Mouse (Mus musculus) midbrain, embryonic 12.5 days (tissue): Measurements from ENCODE around the gene Atp6v1c2. TPM values are rescaled to one million over a fixed set of nuclear protein-coding genes. Genes with fewer than 3 reads are reported as not detected.

Experiments used
- ATAC-seq: fragments of 200-750 bp; cut with Nextera tagmentation; 2 replicates; pipeline ENCODE4 v1.8.0; 2017; ENCODE audit warnings: low read depth, moderate TSS enrichment, moderate library complexity; ENCODE audit not compliant: low FRiP score
- H3K27ac ChIP-seq: fragments of 300-500 bp; sonication (generic); replicated peaks from 2 replicates; pipeline ENCODE4 v1.5.1; 2016; ENCODE audit warnings: mild to moderate bottlenecking
- H3K27me3 ChIP-seq: fragments of 300-500 bp; sonication (generic); 2 replicates; pipeline ENCODE4 v1.6.1; 2016; ENCODE audit warnings: mild to moderate bottlenecking
- H3K36me3 ChIP-seq: fragments of 300-500 bp; sonication (generic); 2 replicates; pipeline ENCODE4 v1.6.1; 2016
- H3K4me1 ChIP-seq: fragments of 300-500 bp; sonication (generic); 2 replicates; pipeline ENCODE4 v1.6.1; 2016
- H3K4me2 ChIP-seq: fragments of 300-500 bp; sonication (generic); replicated peaks from 2 replicates; pipeline ENCODE4 v1.6.1; 2016; ENCODE audit warnings: mild to moderate bottlenecking, moderate library complexity
- H3K4me3 ChIP-seq: fragments of 300-500 bp; sonication (generic); 2 replicates; pipeline ENCODE4 v1.5.1; 2016; ENCODE audit warnings: mild to moderate bottlenecking
- H3K9ac ChIP-seq: fragments of 300-500 bp; sonication (generic); replicated peaks from 2 replicates; pipeline ENCODE4 v1.6.1; 2016; ENCODE audit warnings: mild to moderate bottlenecking, moderate library complexity
- H3K9me3 ChIP-seq: fragments of 300-500 bp; sonication (generic); 2 replicates; pipeline ENCODE4 v1.6.1; 2016; ENCODE audit warnings: mild to moderate bottlenecking
- WGBS: fragments of 180-500 bp; shearing (Covaris S2); methylation state at CpG from one replicate; pipeline ENCODE4 v1.1.7; 2016; 5-methylcytosine and 5-hydroxymethylcytosine counted together
- polyA plus RNA-seq: library from polyadenylated mRNA; unstranded; fragments of >200 nt; fragmentation: Nextera tagmentation; extraction: Ambion mirVana; gene quantifications from 2 replicates; pipeline ENCODE4 v1.2.1, GENCODE M21; 2016

The Atp6v1c2 gene
- polyA plus RNA-seq, 1 experiment from 2014 or later, result 0.55 TPM

DNA sequence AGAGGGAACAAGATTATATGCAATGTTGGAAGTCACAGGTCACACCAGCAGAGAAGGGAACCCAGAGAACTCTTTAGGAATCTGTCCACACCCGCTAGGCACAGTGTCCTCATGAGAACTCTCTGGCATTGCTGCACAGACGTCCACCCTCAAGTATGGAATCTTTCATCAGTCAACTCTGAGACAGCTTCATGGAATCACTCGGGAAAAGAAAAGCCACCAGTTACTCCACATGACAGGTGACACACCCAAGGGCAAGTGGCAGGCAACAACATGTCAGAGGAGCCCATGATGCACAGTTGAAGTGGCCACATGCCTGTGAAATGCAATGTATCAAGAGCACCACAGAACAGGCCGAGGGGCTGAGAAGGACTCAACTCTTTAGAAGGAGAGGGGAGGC is 11.2 kb downstream of the Atp6v1c2 start:
- whole genome bisulfite sequencing, result 78% methylated on average over 4 of the region's 4 CpGs
- ATAC-seq, result no peak
- no peaks in the 10 kb centered on the region for H3K9me3 ChIP-seq
- H3K36me3 ChIP-seq, result no peaks in the 10 kb centered on the region
- no peak overlapping the region for H3K9ac ChIP-seq
- H3K4me3 ChIP-seq, result no peak overlapping the region
- H3K27ac ChIP-seq, result no peak overlapping the region
- H3K4me1 ChIP-seq, result no peaks in the 10 kb centered on the region
- no peak overlapping the region for H3K4me2 ChIP-seq
- H3K27me3 ChIP-seq, result peaks cover 3% of the 10 kb centered on the region

DNA sequence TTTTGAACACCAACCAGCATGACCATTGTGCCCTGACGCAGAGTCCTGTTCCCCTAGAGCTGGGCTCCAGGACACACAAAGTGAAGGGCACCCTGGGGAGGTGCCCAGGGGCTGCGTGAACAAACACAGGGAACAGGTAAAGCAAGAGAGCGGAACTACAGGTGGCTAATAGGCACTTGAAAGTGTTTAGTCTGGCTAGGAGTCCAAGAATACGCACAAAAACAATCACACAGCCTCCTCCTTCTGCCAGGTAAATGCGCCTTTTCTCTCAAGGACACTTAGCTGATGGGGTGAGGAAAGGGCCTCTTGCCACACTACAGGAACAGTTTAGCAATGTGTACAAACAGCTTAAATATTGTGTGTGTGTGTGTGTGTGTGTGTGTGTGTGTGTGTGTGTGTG is 13.1 kb downstream of the Atp6v1c2 start:
- H3K4me1 ChIP-seq, result no peaks in the 10 kb centered on the region
- ATAC-seq, result no peak
- no peak overlapping the region for H3K27ac ChIP-seq
- H3K4me2 ChIP-seq, result no peak overlapping the region
- H3K27me3 ChIP-seq, result no peaks in the 10 kb centered on the region
- H3K36me3 ChIP-seq, result no peaks in the 10 kb centered on the region
- no peaks in the 10 kb centered on the region for H3K9me3 ChIP-seq
- H3K4me3 ChIP-seq, result no peak overlapping the region
- no peak overlapping the region for H3K9ac ChIP-seq
- 85% methylated on average over 5 of the region's 5 CpGs for WGBS

GRCm38 (mm10) chr12:17310852-17311839 is 18.0 kb downstream of the Atp6v1c2 start:
- no peak for ATAC-seq
- Histone ChIP-seq H3K4me2 (no peak overlapping the region), H3K9me3 (no peaks in the 10 kb centered on the region), H3K36me3 (no peaks in the 10 kb centered on the region), H3K27me3 (no peaks in the 10 kb centered on the region), H3K27ac (no peak overlapping the region), H3K9ac (no peak overlapping the region), H3K4me3 (no peak overlapping the region), H3K4me1 (no peaks in the 10 kb centered on the region)
- WGBS, result 47% methylated on average over 16 of the region's 16 CpGs

GRCm38 (mm10) chr12:17308246-17308645 is 20.9 kb downstream of the Atp6v1c2 start:
- Histone ChIP-seq H3K36me3 (no peaks in the 10 kb centered on the region), H3K9ac (no peak overlapping the region), H3K4me1 (no peaks in the 10 kb centered on the region), H3K27ac (no peak overlapping the region), H3K4me2 (no peak overlapping the region), H3K9me3 (no peaks in the 10 kb centered on the region), H3K4me3 (no peak overlapping the region), H3K27me3 (no peaks in the 10 kb centered on the region)
- WGBS, result 45% methylated on average over 4 of the region's 4 CpGs
- no peak for ATAC-seq

DNA sequence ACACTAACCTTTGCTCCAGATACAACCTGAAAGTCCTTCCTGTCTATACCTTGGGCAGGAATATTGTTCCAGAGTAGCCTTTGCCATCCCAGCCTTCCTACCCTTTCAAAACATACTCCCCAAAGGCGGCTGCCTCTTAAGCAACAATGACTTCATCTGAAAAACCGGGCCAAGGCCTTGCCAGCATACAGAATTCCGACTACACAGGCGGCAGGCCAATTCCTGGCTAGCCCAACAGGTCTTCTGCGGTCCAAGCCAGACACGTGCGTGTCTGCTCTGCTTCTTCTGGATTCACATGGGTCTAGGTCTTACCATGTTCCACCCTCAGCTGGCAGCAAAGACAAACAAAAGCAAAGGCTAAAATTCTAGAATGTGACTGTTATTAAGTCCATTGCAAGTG is 23.7 kb downstream of the Atp6v1c2 start:
- Histone ChIP-seq H3K4me1 (no peaks in the 10 kb centered on the region), H3K9me3 (no peaks in the 10 kb centered on the region), H3K9ac (no peak overlapping the region), H3K4me3 (no peak overlapping the region), H3K27me3 (no peaks in the 10 kb centered on the region), H3K36me3 (no peaks in the 10 kb centered on the region), H3K4me2 (no peak overlapping the region), H3K27ac (no peak overlapping the region)
- no peak for ATAC-seq
- WGBS, result 86% methylated on average over 7 of the region's 7 CpGs

GRCm38 (mm10) chr12:17299902-17300301 is 29.3 kb downstream of the Atp6v1c2 start:
- H3K4me1 ChIP-seq, result no peaks in the 10 kb centered on the region
- no peak for ATAC-seq
- H3K9me3 ChIP-seq, result no peaks in the 10 kb centered on the region
- 96% methylated on average over 1 of the region's 1 CpGs for WGBS
- no peak overlapping the region for H3K27ac ChIP-seq
- H3K4me3 ChIP-seq, result no peak overlapping the region
- no peaks in the 10 kb centered on the region for H3K36me3 ChIP-seq
- no peak overlapping the region for H3K9ac ChIP-seq
- H3K27me3 ChIP-seq, result no peaks in the 10 kb centered on the region
- no peak overlapping the region for H3K4me2 ChIP-seq

DNA sequence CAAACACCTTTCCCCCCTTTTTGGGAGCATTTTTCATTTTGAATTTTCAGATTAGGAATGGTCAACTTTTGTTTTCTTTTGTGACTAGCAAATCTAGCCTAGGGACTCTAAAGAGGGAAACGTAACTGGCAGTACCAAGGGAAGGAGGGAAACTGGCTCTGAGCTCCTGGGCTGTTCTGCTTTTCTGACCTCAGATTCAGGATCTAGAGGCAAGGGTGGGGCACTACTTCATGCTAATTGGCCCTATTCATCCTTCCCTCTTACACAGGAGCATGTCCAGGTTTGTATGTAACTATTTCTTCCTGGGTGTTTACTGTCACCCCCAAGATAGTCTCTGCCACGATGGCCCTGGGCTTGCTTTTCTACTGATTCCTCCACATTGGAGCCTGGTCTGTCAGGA is 32.3 kb downstream of the Atp6v1c2 start:
- Histone ChIP-seq H3K9ac (no peak overlapping the region), H3K4me3 (no peak overlapping the region), H3K27ac (no peak overlapping the region), H3K27me3 (no peaks in the 10 kb centered on the region), H3K4me2 (no peak overlapping the region), H3K4me1 (no peaks in the 10 kb centered on the region), H3K9me3 (no peaks in the 10 kb centered on the region), H3K36me3 (no peaks in the 10 kb centered on the region)
- 83% methylated on average over 2 of the region's 2 CpGs for WGBS
- no peak for ATAC-seq

- WGBS, result 73% methylated on average over 4 of the region's 4 CpGs
- ATAC-seq, result no peak
Observed at GRCm38 (mm10) chr12:17290569-17290968, 38.6 kb downstream of the Atp6v1c2 start.

GRCm38 (mm10) chr12:17289913-17290312 is 39.2 kb downstream of the Atp6v1c2 start:
- Histone ChIP-seq H3K4me2 (no peak overlapping the region), H3K9me3 (no peaks in the 10 kb centered on the region), H3K9ac (no peak overlapping the region), H3K27ac (no peak overlapping the region), H3K27me3 (no peaks in the 10 kb centered on the region), H3K4me1 (no peaks in the 10 kb centered on the region), H3K4me3 (no peak overlapping the region), H3K36me3 (peaks cover 10% of the 10 kb centered on the region)
- ATAC-seq, result no peak
- WGBS, result 91% methylated on average over 2 of the region's 2 CpGs

More at GRCm38 (mm10) chr12:17290569-17290968, 38.6 kb downstream of the Atp6v1c2 start:
- Histone ChIP-seq H3K27ac (no peak overlapping the region), H3K9ac (no peak overlapping the region), H3K27me3 (no peaks in the 10 kb centered on the region), H3K9me3 (no peaks in the 10 kb centered on the region), H3K4me1 (no peaks in the 10 kb centered on the region), H3K36me3 (peaks cover 6% of the 10 kb centered on the region; the same call in 1 of the 2 replicates), H3K4me3 (no peak overlapping the region), H3K4me2 (no peak overlapping the region)

DNA sequence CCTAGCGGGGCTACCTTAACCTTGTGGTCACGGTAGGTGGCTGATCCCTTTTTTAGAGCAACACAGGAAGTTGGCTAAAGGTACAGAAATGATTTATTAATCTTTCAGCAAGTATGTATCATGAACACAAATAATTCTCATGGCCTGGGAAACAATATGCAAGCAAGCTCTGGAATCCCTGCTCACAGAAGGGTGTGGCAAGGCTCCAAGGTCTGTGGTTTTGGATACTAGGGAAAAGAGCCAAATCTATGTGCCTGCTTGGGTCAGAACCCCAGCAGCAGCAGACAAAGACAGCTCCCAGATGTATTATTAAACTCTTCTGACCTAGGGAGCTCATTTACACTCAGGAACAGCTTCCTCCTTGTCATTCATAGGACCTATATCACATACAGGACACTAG is 40.1 kb downstream of the Atp6v1c2 start:
- ATAC-seq, result no peak
- Histone ChIP-seq H3K4me1 (no peaks in the 10 kb centered on the region), H3K27me3 (no peaks in the 10 kb centered on the region), H3K27ac (no peak overlapping the region), H3K36me3 (peaks cover 19% of the 10 kb centered on the region), H3K9me3 (no peaks in the 10 kb centered on the region), H3K4me3 (no peak overlapping the region), H3K9ac (no peak overlapping the region), H3K4me2 (no peak overlapping the region)
- 82% methylated on average over 2 of the region's 2 CpGs for WGBS

DNA sequence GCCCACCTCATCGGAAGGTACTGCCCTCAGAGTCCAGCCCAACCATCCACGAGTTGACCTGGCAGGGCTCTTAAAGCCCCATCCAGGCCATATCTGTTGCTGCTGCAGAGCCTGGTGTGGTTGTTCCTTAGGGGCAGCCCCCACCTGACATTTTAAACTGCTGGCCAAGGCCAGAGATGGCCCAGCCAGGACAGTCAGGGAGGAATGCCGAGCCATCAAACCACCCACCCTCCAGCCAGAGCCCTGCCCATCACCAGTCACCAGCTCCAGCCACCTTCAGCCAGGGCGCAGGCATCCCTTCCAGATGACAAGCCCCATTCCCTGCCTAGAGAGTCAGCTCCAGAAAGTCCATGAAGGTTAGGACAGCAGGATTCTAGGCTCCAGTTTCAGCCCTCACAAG is 40.7 kb downstream of the Atp6v1c2 start:
- no peak for ATAC-seq
- Histone ChIP-seq H3K27ac (no peak overlapping the region), H3K9ac (no peak overlapping the region), H3K4me2 (no peak overlapping the region), H3K27me3 (no peaks in the 10 kb centered on the region), H3K9me3 (no peaks in the 10 kb centered on the region), H3K4me1 (no peaks in the 10 kb centered on the region), H3K4me3 (no peak overlapping the region), H3K36me3 (peaks cover 24% of the 10 kb centered on the region)
- WGBS, result 73% methylated on average over 4 of the region's 4 CpGs

GRCm38 (mm10) chr12:17273841-17274240 is 55.3 kb downstream of the Atp6v1c2 start:
- WGBS, result 75% methylated on average over 7 of the region's 7 CpGs

More at GRCm38 (mm10) chr12:17273841-17274240, 55.3 kb downstream of the Atp6v1c2 start:
- no peak overlapping the region for H3K27ac ChIP-seq
- no peak overlapping the region for H3K9ac ChIP-seq
- H3K4me2 ChIP-seq, result no peak overlapping the region
- ATAC-seq, result no peak
- H3K4me3 ChIP-seq, result no peak overlapping the region
- no peaks in the 10 kb centered on the region for H3K27me3 ChIP-seq
- H3K9me3 ChIP-seq, result no peaks in the 10 kb centered on the region
- H3K36me3 ChIP-seq, result peaks cover 90% of the 10 kb centered on the region
- peaks cover 17% of the 10 kb centered on the region for H3K4me1 ChIP-seq
